ENCODE assay signal across 8 mouse cellular contexts in genomic region chr7:96951281-96952051, GRCm38 (mm10). TPM values are rescaled to one million over a fixed set of nuclear protein-coding genes. Genes with fewer than 3 reads are reported as not detected.
DNase-seq lines count a peak whose midpoint lies in the region; ATAC-seq lines count a peak whose summit lies in the region.

Gene Nars2, plus strand, starts transcription at chr7:96951505.

- no peaks in the 10 kb centered on the region for H3K79me2 ChIP-seq in macrophage (ENCODE audit: inconsistent target)

- peak within 1 kb of the TSS; percentile 95 for H3K9ac ChIP-seq in hindbrain, embryonic 16.5 days (ENCODE audit: low read depth, low read length)

- H3K36me3 ChIP-seq in hindbrain, embryonic 16.5 days (ENCODE audit: control insufficient read depth, insufficient read depth, low read length) = no peaks in the 10 kb centered on the region
- H3K36me3 ChIP-seq in macrophage (ENCODE audit: inconsistent target) = no peaks in the 10 kb centered on the region

- H3K27me3 ChIP-seq in hindbrain, embryonic 16.5 days (replicated peaks; ENCODE audit: control insufficient read depth, insufficient read depth, low read length) = no peaks in the 10 kb centered on the region

- ATAC-seq in hindbrain, embryonic 16.5 days = peak; percentile 100

- H3K4me3 ChIP-seq in hindbrain, embryonic 16.5 days (ENCODE audit: low read length) = peak within 1 kb of the TSS; percentile 95
- H3K4me3 ChIP-seq in macrophage (ENCODE audit: inconsistent target) = peak within 1 kb of the TSS; percentile 54

- peak within 1 kb of the TSS; percentile 90 for H3K4me2 ChIP-seq in hindbrain, embryonic 16.5 days (ENCODE audit: low read length)

- peaks cover 7% of the 10 kb centered on the region for H3K4me1 ChIP-seq in hindbrain, embryonic 16.5 days (ENCODE audit: control insufficient read depth, insufficient read depth, low read depth, low read length)

- under 1% methylated on average over 61 of the region's 62 CpGs for WGBS in hindbrain, embryonic 16.5 days
- WGBS in macrophage (ENCODE audit: missing documents) = 1% methylated on average over 62 of the region's 62 CpGs

- DNase-seq in WW6 (ENCODE audit: low read depth, low spot score) = peak; percentile 93
- DNase-seq in cerebellum, postnatal 4 days (ENCODE audit: low spot score in 2 of 2) = peak; percentile 63 to 82
- peak; percentile 90 for DNase-seq in gastrocnemius, adult 18-20 months (ENCODE audit: low spot score)
- DNase-seq in left cerebral cortex, adult 18-20 months (ENCODE audit: low spot score in 2 of 2) = peak; percentile 87 to 93
- peak; percentile 95 for DNase-seq in right cerebral cortex, adult 18-20 months
- peak; percentile 58 for DNase-seq in urinary bladder, postnatal 10 days (ENCODE audit: low spot score)

- H3K9me3 ChIP-seq in hindbrain, embryonic 16.5 days (ENCODE audit: control insufficient read depth, low read length) = no peaks in the 10 kb centered on the region; the same call in 1 of the 2 replicates

- peak within 1 kb of the TSS; percentile 86 for H3K27ac ChIP-seq in hindbrain, embryonic 16.5 days (ENCODE audit: low read depth, low read length)
- H3K27ac ChIP-seq in macrophage = 0 out of 2 replicates have a peak within 1 kb of the TSS, but pooled peaks have one; percentile 21

RNA-seq across cellular contexts. Expression of gene Nars2, which starts in this region (rescaled TPM):
- total RNA-seq in gastrocnemius, adult 18-20 months (2021) = 1 to 10 TPM; 6.1 to 8.5 TPM
- polyA plus RNA-seq in hindbrain, embryonic 16.5 days (2015; fragmentation: Nextera tagmentation; extraction: Ambion mirVana) = 16.6 and 16.9 TPM in 2 replicates
- 10 to 100 TPM; 17.1 to 17.4 TPM for total RNA-seq in left cerebral cortex, adult 18-20 months (2021)
- 10 to 100 TPM in 19 of 26 experiments, 1 to 10 TPM in 7; 3.2 to 35.9 (median 18.5) TPM for total RNA-seq in macrophage (2018; cell fraction: chromatin; rRNA removed)
- total RNA-seq in macrophage (2018; cell fraction: cytosol; rRNA removed) = 1 to 10 TPM; 1.6 to 4.9 (median 2.9) TPM
- 10 to 100 TPM in 12 of 26 experiments, 1 to 10 TPM in 14; 1.8 to 31.1 (median 8.3) TPM for total RNA-seq in macrophage (2018; cell fraction: nucleus; rRNA removed)
- polyA plus RNA-seq in macrophage (2018) = 3.4 to 4.5 TPM (median 3.9 TPM) in 3 replicates

Comparison
In these comparisons a context has a peak if more than half of its experiments do, and no peak if none do; other contexts are left out.
1. Peak in every context shown above with its lines: DNase-seq, ATAC-seq, H3K4me3 ChIP-seq and H3K27ac ChIP-seq.